Mouse (Mus musculus): ENCODE results near the gene Mmp20. TPM values are rescaled to one million over a fixed set of nuclear protein-coding genes. Genes with fewer than 3 reads are reported as not detected.
A peak's percentile ranks its signal among the peaks of the same experiment; 100 is the strongest.

The Mmp20 gene
- polyA plus RNA-seq, 1 experiment from 2014 or later, result not detected

DNA sequence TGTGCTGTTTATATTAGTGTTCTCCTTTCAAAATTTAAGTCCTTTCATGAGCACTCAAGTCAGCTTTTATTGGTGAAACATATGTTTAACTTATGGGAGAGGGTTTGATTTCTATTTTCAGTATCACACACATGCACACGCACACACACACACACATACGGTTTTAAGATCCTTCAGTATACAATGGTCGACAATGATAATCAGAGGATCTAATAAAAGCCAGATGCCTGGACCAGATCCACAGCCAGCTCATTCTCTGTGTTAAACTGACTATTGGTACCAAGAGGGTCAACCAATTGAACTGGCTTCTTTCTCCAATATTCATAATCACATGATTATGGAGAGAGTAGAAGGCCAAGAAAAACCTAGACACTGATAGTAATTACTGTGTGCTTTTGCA is 67.6 kb downstream of the Mmp20 start:
- Histone ChIP-seq H3K4me3 (no peak overlapping the region), H3K4me2 (no peak overlapping the region), H3K36me3 (no peaks in the 10 kb centered on the region), H3K9ac (no peak overlapping the region), H3K27me3 (no peaks in the 10 kb centered on the region), H3K27ac (no peak overlapping the region), H3K4me1 (no peaks in the 10 kb centered on the region), H3K9me3 (no peaks in the 10 kb centered on the region)
- no peak for ATAC-seq (ENCODE audit: borderline replicate concordance, extremely low read depth, low FRiP score, low TSS enrichment)
- 78% methylated on average over 3 of the region's 3 CpGs for WGBS

DNA sequence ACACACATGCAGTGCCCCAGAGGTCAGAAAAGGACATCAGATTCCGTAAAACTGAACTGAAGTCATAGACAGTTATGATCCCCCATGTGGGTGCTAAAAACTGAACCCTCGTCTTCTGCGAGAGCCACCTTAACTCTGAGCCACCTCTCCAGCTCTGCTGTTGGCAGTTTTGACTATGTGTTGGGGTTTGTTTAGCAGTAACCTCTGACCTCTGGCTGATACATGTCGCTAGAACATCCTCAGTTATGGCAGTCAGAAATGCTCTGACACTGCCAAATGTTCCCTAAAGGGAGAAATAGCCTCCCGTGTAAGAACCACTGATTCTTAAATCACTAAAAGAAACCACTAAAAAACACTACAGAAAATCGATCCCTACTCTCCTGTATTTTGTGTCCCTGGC is 80.7 kb downstream of the Mmp20 start:
- Histone ChIP-seq H3K4me2 (no peak overlapping the region), H3K27ac (no peak overlapping the region), H3K9me3 (no peaks in the 10 kb centered on the region), H3K36me3 (no peaks in the 10 kb centered on the region), H3K27me3 (no peaks in the 10 kb centered on the region), H3K4me3 (no peak overlapping the region), H3K9ac (no peak overlapping the region), H3K4me1 (no peaks in the 10 kb centered on the region)
- ATAC-seq (ENCODE audit: borderline replicate concordance, extremely low read depth, low FRiP score, low TSS enrichment), result no peak
- WGBS, result 33% methylated on average over 6 of the region's 6 CpGs

DNA sequence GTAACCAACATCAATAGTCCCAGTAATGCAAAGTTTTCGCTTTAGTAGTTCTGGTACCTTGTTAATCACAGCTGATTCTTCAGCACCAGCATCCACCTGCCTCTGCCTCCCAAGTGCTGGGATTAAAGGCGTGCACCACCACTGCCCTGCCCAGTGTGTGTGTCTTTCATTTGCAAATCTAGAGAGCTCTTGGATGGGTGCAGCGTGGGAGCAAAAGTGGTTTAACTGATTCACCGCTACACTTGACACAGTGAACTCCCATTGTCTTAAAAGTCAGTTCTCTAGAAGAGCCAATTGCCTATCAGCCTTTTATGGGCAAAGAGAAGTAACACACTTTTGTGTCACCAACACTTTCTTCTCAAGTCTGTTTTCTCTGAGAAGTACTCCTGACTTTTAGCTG is 83.2 kb downstream of the Mmp20 start:
- Histone ChIP-seq H3K27me3 (no peaks in the 10 kb centered on the region), H3K4me3 (no peak overlapping the region), H3K36me3 (no peaks in the 10 kb centered on the region), H3K4me1 (no peaks in the 10 kb centered on the region), H3K27ac (no peak overlapping the region), H3K9ac (no peak overlapping the region), H3K9me3 (no peaks in the 10 kb centered on the region), H3K4me2 (no peak overlapping the region)
- ATAC-seq (ENCODE audit: borderline replicate concordance, extremely low read depth, low FRiP score, low TSS enrichment), result no peak
- WGBS, result 70% methylated on average over 4 of the region's 4 CpGs

DNA sequence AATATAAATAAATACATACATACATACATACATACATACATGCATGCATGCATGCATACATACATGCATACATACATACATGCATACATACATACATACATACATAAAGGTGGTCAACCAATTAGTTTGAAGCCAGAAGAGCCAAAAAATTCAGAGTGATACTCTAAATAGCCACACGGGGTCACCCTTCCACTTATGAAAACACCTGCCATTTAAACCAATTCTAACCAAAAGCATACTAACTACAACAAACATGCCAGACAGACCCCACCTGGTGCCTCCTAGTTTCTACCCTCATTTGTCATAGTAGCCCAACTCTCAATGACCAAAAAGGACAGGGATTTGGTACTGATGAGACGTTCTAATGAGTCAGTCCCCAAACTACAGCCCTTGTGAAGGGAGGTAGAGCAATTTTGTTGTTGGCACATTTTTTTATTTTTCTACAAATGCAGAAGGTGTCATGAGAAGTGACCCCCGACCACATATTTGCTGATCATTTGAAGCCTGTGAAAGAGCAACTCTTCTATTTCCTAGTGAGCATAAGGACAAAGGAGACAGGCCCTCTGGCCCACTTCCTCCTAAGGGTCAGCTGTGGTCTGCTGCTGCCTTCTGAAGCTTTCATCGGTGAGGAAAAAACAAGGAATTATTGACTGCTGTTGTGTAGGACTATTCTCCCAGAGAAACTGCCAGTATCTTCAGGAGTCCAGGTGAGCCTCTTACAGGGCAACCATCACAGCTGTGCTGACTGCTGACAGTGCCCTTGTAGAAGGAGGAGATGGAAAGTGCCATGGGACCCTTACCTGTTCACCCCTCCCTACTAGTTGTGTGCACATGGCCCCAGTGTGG is 86.3 kb downstream of the Mmp20 start:
- Histone ChIP-seq H3K4me3 (no peak overlapping the region), H3K4me2 (no peak overlapping the region), H3K27ac (no peak overlapping the region), H3K4me1 (no peaks in the 10 kb centered on the region), H3K27me3 (no peaks in the 10 kb centered on the region), H3K9me3 (no peaks in the 10 kb centered on the region), H3K36me3 (no peaks in the 10 kb centered on the region), H3K9ac (no peak overlapping the region)
- 33% methylated on average over 4 of the region's 4 CpGs for WGBS
- no peak for ATAC-seq (ENCODE audit: borderline replicate concordance, extremely low read depth, low FRiP score, low TSS enrichment)

DNA sequence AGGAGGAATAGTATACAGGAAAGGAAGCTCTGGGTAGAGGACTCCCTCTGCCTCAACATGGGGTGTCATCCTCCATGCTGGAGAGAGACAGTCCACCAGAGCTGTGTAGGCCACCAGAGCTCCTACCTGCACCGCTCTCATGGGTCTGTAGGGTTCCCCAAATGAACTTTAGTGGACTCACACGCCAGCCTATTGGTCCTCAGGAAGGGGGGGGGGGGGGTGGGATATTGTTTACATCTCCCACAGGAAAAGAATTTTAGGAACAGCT is 86.8 kb downstream of the Mmp20 start:
- Histone ChIP-seq H3K4me3 (no peak overlapping the region), H3K27ac (no peak overlapping the region), H3K36me3 (no peaks in the 10 kb centered on the region), H3K4me1 (no peaks in the 10 kb centered on the region), H3K4me2 (no peak overlapping the region), H3K9ac (no peak overlapping the region), H3K9me3 (no peaks in the 10 kb centered on the region), H3K27me3 (no peaks in the 10 kb centered on the region)
- ATAC-seq (ENCODE audit: borderline replicate concordance, extremely low read depth, low FRiP score, low TSS enrichment), result peak; percentile 52; the same call in 1 of the 2 replicates
- WGBS, result 67% methylated on average over 2 of the region's 2 CpGs

DNA sequence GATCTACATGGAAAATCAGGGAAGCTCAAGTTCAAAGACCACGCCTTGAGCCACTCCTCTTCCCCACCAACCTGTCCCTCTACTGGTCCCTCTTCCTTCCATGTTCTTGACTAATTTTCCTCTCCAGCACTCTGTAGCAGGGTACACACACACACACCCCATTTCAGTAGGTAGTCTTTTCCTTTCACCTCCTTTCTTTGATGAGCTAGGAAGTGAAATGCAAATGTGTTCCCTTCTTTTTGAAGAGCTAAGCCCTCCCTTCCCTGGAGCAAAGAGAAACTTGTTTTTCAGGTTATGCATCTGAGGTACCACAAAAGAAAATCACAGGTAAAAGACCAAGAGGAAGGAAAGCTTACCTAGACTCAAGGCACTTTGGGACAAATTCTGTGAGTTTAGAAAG is 93.5 kb downstream of the Mmp20 start:
- H3K4me2 ChIP-seq, result no peak overlapping the region
- H3K9me3 ChIP-seq, result no peaks in the 10 kb centered on the region
- H3K9ac ChIP-seq, result no peak overlapping the region
- H3K27me3 ChIP-seq, result no peaks in the 10 kb centered on the region
- H3K4me1 ChIP-seq, result no peaks in the 10 kb centered on the region
- 74% methylated on average over 1 of the region's 1 CpGs for WGBS
- H3K36me3 ChIP-seq, result no peaks in the 10 kb centered on the region
- no peak for ATAC-seq (ENCODE audit: borderline replicate concordance, extremely low read depth, low FRiP score, low TSS enrichment)
- no peak overlapping the region for H3K27ac ChIP-seq
- no peak overlapping the region for H3K4me3 ChIP-seq

Other genes starting within 250 kb of the Mmp20 start
- not detected in 2 replicates for gene Mmp1b, start 240.2 kb upstream of the Mmp20 start, polyA plus RNA-seq (2015; fragmentation: Nextera tagmentation; extraction: Ambion mirVana)
- gene Mmp3, start 182.4 kb upstream of the Mmp20 start, polyA plus RNA-seq (2015; fragmentation: Nextera tagmentation; extraction: Ambion mirVana), result 0.09 TPM in 1 of 2 replicates, not detected in the other
- not detected in 2 replicates for gene Mmp10, start 125.9 kb upstream of the Mmp20 start, polyA plus RNA-seq (2015; fragmentation: Nextera tagmentation; extraction: Ambion mirVana)
- 1.0 and 2.0 TPM in 2 replicates for gene Mmp8, start 69.8 kb upstream of the Mmp20 start, polyA plus RNA-seq (2015; fragmentation: Nextera tagmentation; extraction: Ambion mirVana)
- gene Mmp27, start 56.8 kb upstream of the Mmp20 start, polyA plus RNA-seq (2015; fragmentation: Nextera tagmentation; extraction: Ambion mirVana), result 0.11 TPM in 1 of 2 replicates, not detected in the other
- 0.15 TPM in 1 of 2 replicates, not detected in the other for gene Mmp7, start 63.9 kb downstream of the Mmp20 start, polyA plus RNA-seq (2015; fragmentation: Nextera tagmentation; extraction: Ambion mirVana)
- 131 TPM in 2 replicates for gene Tmem123, start 135.8 kb downstream of the Mmp20 start, polyA plus RNA-seq (2015; fragmentation: Nextera tagmentation; extraction: Ambion mirVana)
- gene Birc2, start 208.8 kb downstream of the Mmp20 start, polyA plus RNA-seq (2015; fragmentation: Nextera tagmentation; extraction: Ambion mirVana), result 33.2 and 34.3 TPM in 2 replicates
- gene Birc3, start 245.0 kb downstream of the Mmp20 start, polyA plus RNA-seq (2015; fragmentation: Nextera tagmentation; extraction: Ambion mirVana), result 6.7 and 9.4 TPM in 2 replicates